Mouse (Mus musculus) cortical plate, adult 2 months (tissue): ENCODE measurements at regions not wholly inside any gene's neighbourhood (a gene's known extent, or its start where the extent isn't known, plus 50 kb on each side); places are given as distances from the start of the nearest gene placed in this dataset.

Experiments used
- CTCF ChIP-seq: fragments of 200-500 bp; IDR thresholded peaks from 2 replicates; pipeline ENCODE4 v1.5.1; 2011; ENCODE audit warnings: mild to moderate bottlenecking, control low read depth, low read length; ENCODE audit not compliant: insufficient read depth; ENCODE audit errors: extremely low read depth
- POLR2A ChIP-seq: fragments of 200-500 bp; IDR thresholded peaks from 2 replicates; pipeline ENCODE4 v1.6.1; 2011; ENCODE audit warnings: mild to moderate bottlenecking, low read length, control low read depth; ENCODE audit not compliant: insufficient read depth; ENCODE audit errors: extremely low read depth

DNA sequence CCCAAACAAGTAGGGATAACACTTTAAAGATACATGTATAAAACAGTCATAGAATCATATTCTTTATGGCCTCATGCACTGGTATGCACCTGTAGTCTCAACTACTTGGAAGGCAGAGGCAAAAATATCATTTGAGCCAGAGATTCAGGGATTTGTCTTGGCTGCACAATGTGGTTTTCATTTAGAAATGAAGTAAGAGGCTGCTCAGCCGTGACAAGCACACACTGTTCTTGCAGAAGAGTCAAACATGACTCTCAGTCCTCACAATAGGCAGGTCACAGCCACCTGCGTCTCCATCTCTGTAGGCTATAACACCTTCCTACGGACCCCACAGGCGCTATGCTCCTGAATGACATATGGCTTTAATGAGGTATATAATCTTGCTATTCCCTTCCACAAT is 317.4 kb upstream of the Tmpo start:
- no peak for TF ChIP-seq CTCF
- TF ChIP-seq POLR2A, result no peak
